21 mouse cellular contexts compared by ENCODE assay signal in the genomic region with DNA sequence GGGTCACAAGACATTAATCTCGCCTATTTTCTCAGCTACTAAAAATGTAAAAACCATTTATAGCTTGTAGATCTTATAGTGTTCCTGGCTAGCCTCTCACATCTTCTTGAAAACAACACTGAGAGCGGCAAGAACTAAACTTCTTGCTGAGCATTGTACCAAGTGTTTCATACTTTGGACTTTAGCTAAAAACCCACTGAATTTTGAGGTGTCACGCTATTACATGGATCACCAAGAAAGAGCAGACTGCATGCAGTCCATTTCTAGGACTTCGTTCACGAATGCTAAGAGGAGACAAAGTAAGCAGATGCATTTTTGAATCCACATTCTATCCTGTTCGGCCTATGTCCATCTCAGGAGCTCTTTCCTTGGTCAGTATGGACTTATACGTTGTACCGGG.
"Had no signal": no experiment of that assay in that cellular context is flagged by ENCODE, and none has a peak within 500 bp of the region (broad histone marks: within the 10 kb centered on the region; RNA-seq: fewer than 3 reads in every experiment).

No protein-coding gene starts in this region.

- ATAC-seq: hindbrain, postnatal 0 days; inflammation-experienced regulatory T-cells, adult 6 months; intestine, embryonic 16.5 days; midbrain, embryonic 16.5 days had no signal

- H3K9ac ChIP-seq: limb, embryonic 13.5 days; liver, embryonic 15.5 days; midbrain, embryonic 12.5 days; neural tube, embryonic 13.5 days; stomach, embryonic 15.5 days had no signal

- H3K27ac ChIP-seq: hindbrain, postnatal 0 days; limb, embryonic 10.5 days; limb, embryonic 13.5 days; midbrain, embryonic 12.5 days; neural tube, embryonic 13.5 days; stomach, embryonic 15.5 days had no signal

- H3K36me3 ChIP-seq: limb, embryonic 10.5 days; limb, embryonic 13.5 days; midbrain, embryonic 12.5 days; neural tube, embryonic 13.5 days; stomach, embryonic 15.5 days had no signal

- H3K27me3 ChIP-seq: limb, embryonic 13.5 days; liver, embryonic 15.5 days; midbrain, embryonic 12.5 days; neural tube, embryonic 13.5 days; stomach, embryonic 15.5 days had no signal

- DNase-seq: layer of hippocampus, adult 9-11 months; liver; lung, adult 2 months; lung, postnatal 14 days; lung, postnatal 4 days; retina, postnatal 1 day; right cerebral cortex, postnatal 25 days; spleen, adult 18-20 months; thymus, postnatal 25 days had no signal

- H3K4me1 ChIP-seq: limb, embryonic 10.5 days had no signal

- H3K4me3 ChIP-seq: layer of hippocampus, adult 2 months; limb, embryonic 10.5 days; limb, embryonic 13.5 days; liver, embryonic 15.5 days; midbrain, embryonic 12.5 days; myocyte; neural tube, embryonic 13.5 days; stomach, embryonic 15.5 days had no signal

- H3K9me3 ChIP-seq: limb, embryonic 10.5 days; limb, embryonic 13.5 days; liver, embryonic 15.5 days; midbrain, embryonic 12.5 days; neural tube, embryonic 13.5 days; stomach, embryonic 15.5 days had no signal

- H3K4me2 ChIP-seq: limb, embryonic 13.5 days; liver, embryonic 15.5 days; midbrain, embryonic 12.5 days; neural tube, embryonic 13.5 days; stomach, embryonic 15.5 days had no signal
